ENCODE assay signal across 36 mouse cellular contexts in the genomic region with DNA sequence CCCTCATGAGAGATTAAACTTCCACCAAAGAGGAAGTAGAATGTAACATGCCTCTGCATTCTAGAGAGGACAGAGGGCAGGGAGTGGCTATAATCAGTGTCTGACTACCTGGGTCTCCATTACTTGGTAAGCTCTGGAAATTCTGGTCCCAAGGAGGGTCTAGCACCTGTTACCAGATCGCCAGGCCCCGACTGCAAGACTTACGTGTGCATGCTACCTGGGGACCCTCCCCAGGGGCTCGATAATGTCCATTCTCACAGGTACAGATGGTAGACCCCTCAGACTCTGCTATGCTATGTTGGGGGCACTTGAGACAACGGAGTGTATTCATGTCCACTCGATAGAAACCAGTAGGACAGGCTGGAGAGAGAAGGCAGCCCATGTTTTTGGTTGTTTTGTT. TPM values are rescaled to one million over a fixed set of nuclear protein-coding genes. Genes with fewer than 3 reads are reported as not detected.
"Had no signal": no experiment of that assay in that cellular context is flagged by ENCODE, and none has a peak within 500 bp of the region (broad histone marks: within the 10 kb centered on the region; RNA-seq: fewer than 3 reads in every experiment).

No protein-coding gene starts in this region.

- H3K27me3 ChIP-seq: embryonic facial prominence, embryonic 12.5 days; embryonic facial prominence, embryonic 13.5 days; embryonic facial prominence, embryonic 15.5 days; forebrain, embryonic 12.5 days; forebrain, embryonic 13.5 days; forebrain, embryonic 15.5 days had no signal

- DNase-seq: cerebellum, adult 8-10 months; cerebellum, adult 9-10 months; cerebellum, adult 9-11 months; cerebellum, postnatal 10 days; cerebellum, postnatal 14 days; cerebellum, postnatal 36 days; embryo, embryonic 11 days; forebrain, postnatal 0 days; gastrocnemius, adult 2 months; gastrocnemius, postnatal 10 days; gastrocnemius, postnatal 14 days; gastrocnemius, postnatal 25 days; gastrocnemius, postnatal 36 days; heart, adult 18-20 months; heart, adult 2 months had no signal

- H3K4me3 ChIP-seq: embryonic facial prominence, embryonic 10.5 days; embryonic facial prominence, embryonic 12.5 days; embryonic facial prominence, embryonic 13.5 days; embryonic facial prominence, embryonic 15.5 days; erythroblast, embryonic 14.5 days; forebrain, embryonic 10.5 days; forebrain, embryonic 12.5 days; forebrain, embryonic 13.5 days; forebrain, embryonic 15.5 days; gastrocnemius, adult 2 months; heart, adult 2 months had no signal

- H3K4me2 ChIP-seq: embryonic facial prominence, embryonic 12.5 days; embryonic facial prominence, embryonic 13.5 days; embryonic facial prominence, embryonic 15.5 days; forebrain, embryonic 12.5 days; forebrain, embryonic 13.5 days; forebrain, embryonic 15.5 days had no signal

- H3K36me3 ChIP-seq: forebrain, embryonic 12.5 days; forebrain, embryonic 15.5 days had no signal

RNA-seq across cellular contexts. Expression of gene Epha1, which starts 7.9 kb away (rescaled TPM):
- total RNA-seq: common myeloid progenitor, adult 5-6 weeks had no signal

RNA-seq across cellular contexts. Expression of gene Tas2r143, which starts 34.8 kb away (rescaled TPM):
- total RNA-seq: common myeloid progenitor, adult 5-6 weeks; forebrain, postnatal 0 days; gastrocnemius, adult 18-20 months; gastrocnemius, adult 2 months; gastrocnemius, adult 8-10 months; gastrocnemius, postnatal 10 days; gastrocnemius, postnatal 25 days; gastrocnemius, postnatal 36 days; heart, adult 18-20 months; heart, adult 2 months; heart, adult 8-10 months had no signal
- polyA plus RNA-seq: embryonic facial prominence, embryonic 10.5 days; embryonic facial prominence, embryonic 11.5 days; embryonic facial prominence, embryonic 12.5 days; embryonic facial prominence, embryonic 13.5 days; embryonic facial prominence, embryonic 14.5 days; embryonic facial prominence, embryonic 15.5 days; erythroblast, embryonic 14.5 days; forebrain, embryonic 10.5 days; forebrain, embryonic 11.5 days; forebrain, embryonic 12.5 days; forebrain, embryonic 13.5 days; forebrain, embryonic 14.5 days; forebrain, embryonic 15.5 days; forebrain, embryonic 16.5 days; forebrain, postnatal 0 days had no signal

RNA-seq across cellular contexts. Expression of gene Tas2r135, which starts 40.0 kb away (rescaled TPM):
- total RNA-seq: common myeloid progenitor, adult 5-6 weeks; forebrain, postnatal 0 days; gastrocnemius, adult 18-20 months; gastrocnemius, adult 2 months; gastrocnemius, adult 8-10 months; gastrocnemius, postnatal 10 days; gastrocnemius, postnatal 14 days; gastrocnemius, postnatal 25 days; gastrocnemius, postnatal 4 days; granulocyte monocyte progenitor cell, adult 5-6 weeks; heart, adult 18-20 months had no signal
- polyA plus RNA-seq: embryonic facial prominence, embryonic 10.5 days; embryonic facial prominence, embryonic 11.5 days; embryonic facial prominence, embryonic 12.5 days; embryonic facial prominence, embryonic 13.5 days; embryonic facial prominence, embryonic 14.5 days; embryonic facial prominence, embryonic 15.5 days; erythroblast, embryonic 14.5 days; forebrain, embryonic 10.5 days; forebrain, embryonic 11.5 days; forebrain, embryonic 12.5 days; forebrain, embryonic 13.5 days; forebrain, embryonic 14.5 days; forebrain, embryonic 15.5 days; forebrain, embryonic 16.5 days; forebrain, postnatal 0 days; gonadal fat pad, adult 2 months; heart, adult 2 months had no signal

RNA-seq across cellular contexts. Expression of gene Fam131b, which starts 40.8 kb away (rescaled TPM):
- total RNA-seq: common myeloid progenitor, adult 5-6 weeks; granulocyte monocyte progenitor cell, adult 5-6 weeks had no signal
- polyA plus RNA-seq: erythroblast, embryonic 14.5 days had no signal
